Mouse (Mus musculus): Measurements from ENCODE around the gene Bdnf.

- TF ChIP-seq CTCF (IDR thresholded peaks at IDR 0.05; ENCODE audit: extremely low read depth, insufficient read depth, low read length) (no peak), POLR2A (IDR thresholded peaks at IDR 0.05; ENCODE audit: extremely low read depth, insufficient read depth, low read length) (no peak)
Measured at GRCm38 (mm10) chr2:109693178-109694115, 18.9 kb downstream of the Bdnf start.

All from cortical plate, adult 2 months (tissue).